Mouse (Mus musculus) adrenal gland (tissue): ENCODE data around the gene Ntn1.

Experiments used
- intact Hi-C: fragments of 180-260 bp; cut with DNase I; formaldehyde crosslinking; loops from one replicate; pipeline ENCODE4 v1.15.1; 2025

The Ntn1 gene

GRCm38 (mm10) chr11:68216041-68216440 lies 184.6 kb downstream of the Ntn1 start:
- intact Hi-C loops: no loop called here

GRCm38 (mm10) chr11:68215206-68215912 lies 185.3 kb downstream of the Ntn1 start:
- intact Hi-C loops: no loop called here

- intact Hi-C loops: loop anchor here (5.0 kb wide), 1 partner anchor 193 kb away; no protein-coding TSS in a partner anchor
Measured at GRCm38 (mm10) chr11:68214496-68215205, 186.0 kb downstream of the Ntn1 start.

GRCm38 (mm10) chr11:68213896-68214295 lies 186.7 kb downstream of the Ntn1 start:
- intact Hi-C loops: loop anchor here (5.0 kb wide), 1 partner anchor 193 kb away; no protein-coding TSS in a partner anchor

- intact Hi-C loops: loop anchor here (5.0 kb wide), 1 partner anchor 195 kb away; no protein-coding TSS in a partner anchor
Measured at GRCm38 (mm10) chr11:68211924-68212578, 188.6 kb downstream of the Ntn1 start.

- intact Hi-C loops: loop anchor here (5.0 kb wide), 1 partner anchor 197 kb away; no protein-coding TSS in a partner anchor
Measured at GRCm38 (mm10) chr11:68210714-68211113, 189.9 kb downstream of the Ntn1 start.

GRCm38 (mm10) chr11:68209506-68209905 lies 191.1 kb downstream of the Ntn1 start:
- intact Hi-C loops: no loop called here

GRCm38 (mm10) chr11:68208582-68208981 lies 192.0 kb downstream of the Ntn1 start:
- intact Hi-C loops: no loop called here

- intact Hi-C loops: no loop called here
Measured at GRCm38 (mm10) chr11:68208023-68208422, 192.6 kb downstream of the Ntn1 start.

- intact Hi-C loops: no loop called here
Measured at GRCm38 (mm10) chr11:68205572-68206229, 194.9 kb downstream of the Ntn1 start.

- intact Hi-C loops: no loop called here
Measured at GRCm38 (mm10) chr11:68204407-68204806, 196.2 kb downstream of the Ntn1 start.

GRCm38 (mm10) chr11:68203658-68204315 lies 196.8 kb downstream of the Ntn1 start:
- intact Hi-C loops: no loop called here

- intact Hi-C loops: no loop called here
Measured at GRCm38 (mm10) chr11:68202561-68202960, 198.1 kb downstream of the Ntn1 start.

- intact Hi-C loops: no loop called here
Measured at GRCm38 (mm10) chr11:68201811-68202459, 198.7 kb downstream of the Ntn1 start.

- intact Hi-C loops: no loop called here
Measured at GRCm38 (mm10) chr11:68201063-68201462, 199.6 kb downstream of the Ntn1 start.

- intact Hi-C loops: no loop called here
Measured at GRCm38 (mm10) chr11:68200500-68200899, 200.1 kb downstream of the Ntn1 start.

GRCm38 (mm10) chr11:68199801-68200423 lies 200.7 kb downstream of the Ntn1 start:
- intact Hi-C loops: loop anchor here (10.0 kb wide), 1 partner anchor 195 kb away; no protein-coding TSS in a partner anchor

- intact Hi-C loops: loop anchor here (10.0 kb wide), 1 partner anchor 194 kb away; no protein-coding TSS in a partner anchor
Measured at GRCm38 (mm10) chr11:68199103-68199502, 201.5 kb downstream of the Ntn1 start.

- intact Hi-C loops: loop anchor here (10.0 kb wide), 1 partner anchor 194 kb away; no protein-coding TSS in a partner anchor
Measured at GRCm38 (mm10) chr11:68198696-68199095, 201.9 kb downstream of the Ntn1 start.

GRCm38 (mm10) chr11:68197471-68197870 lies 203.2 kb downstream of the Ntn1 start:
- intact Hi-C loops: loop anchor here (10.0 kb wide), 1 partner anchor 193 kb away; no protein-coding TSS in a partner anchor
